Mouse (Mus musculus) midbrain, postnatal 0 days (tissue): ENCODE data around the gene Fmnl2. TPM values are rescaled to one million over a fixed set of nuclear protein-coding genes. Genes with fewer than 3 reads are reported as not detected.

ENCODE experiments used
- ATAC-seq: fragments of 200-750 bp; cut with Nextera tagmentation; 2 replicates; pipeline ENCODE4 v1.8.0; 2017; ENCODE audit warnings: moderate number of reproducible peaks, mild to moderate bottlenecking, moderate TSS enrichment, moderate library complexity; ENCODE audit not compliant: low FRiP score
- DNase-seq: peaks from one replicate; pipeline ENCODE4 v3.0.0-alpha.2; 2015; ENCODE audit warnings: low spot score
- H3K27ac ChIP-seq: fragments of 300-500 bp; sonication (generic); 2 replicates; pipeline ENCODE4 v1.5.1; 2014; ENCODE audit warnings: low read depth, mild to moderate bottlenecking, low read length, mixed read lengths
- H3K27me3 ChIP-seq: fragments of 300-500 bp; sonication (generic); 2 replicates; pipeline ENCODE4 v1.6.1; 2014; ENCODE audit warnings: low read length, control low read depth, mixed read lengths; ENCODE audit not compliant: insufficient read depth
- H3K36me3 ChIP-seq: fragments of 300-500 bp; sonication (generic); 2 replicates; pipeline ENCODE4 v1.6.1; 2014; ENCODE audit warnings: low read length, control low read depth, mixed read lengths; ENCODE audit not compliant: insufficient read depth
- H3K4me1 ChIP-seq: fragments of 300-500 bp; sonication (generic); 2 replicates; pipeline ENCODE4 v1.6.1; 2014; ENCODE audit warnings: mild to moderate bottlenecking, control low read depth, antibody characterized with exemption, low read length, mixed read lengths; ENCODE audit not compliant: insufficient read depth
- H3K4me2 ChIP-seq: fragments of 300-500 bp; sonication (generic); 2 replicates; pipeline ENCODE4 v1.6.1; 2014; ENCODE audit warnings: low read depth, mild to moderate bottlenecking, low read length, mixed read lengths; ENCODE audit not compliant: poor library complexity, severe bottlenecking
- H3K4me3 ChIP-seq: fragments of 300-500 bp; sonication (generic); 2 replicates; pipeline ENCODE4 v1.5.1; 2014; ENCODE audit warnings: low read depth, mild to moderate bottlenecking, low read length, moderate library complexity
- H3K9ac ChIP-seq: fragments of 300-500 bp; sonication (generic); replicated peaks from 2 replicates; pipeline ENCODE4 v1.6.1; 2014; ENCODE audit warnings: mild to moderate bottlenecking, low read length, moderate library complexity, mixed read lengths; ENCODE audit not compliant: poor library complexity, severe bottlenecking
- H3K9me3 ChIP-seq: fragments of 300-500 bp; sonication (generic); 2 replicates; pipeline ENCODE4 v1.6.1; 2016; ENCODE audit warnings: low read length, control low read depth
- CTCF ChIP-seq: IDR thresholded peaks from 2 replicates; pipeline ENCODE4 v1.5.1; 2016; ENCODE audit warnings: antibody characterized with exemption, mild to moderate bottlenecking
- WGBS: fragments of 180-500 bp; shearing (Covaris S2); extraction: QIAGEN DNeasy Blood & Tissue Kit; methylation state at CpG from one replicate; pipeline ENCODE4 v1.1.7; 2014; 5-methylcytosine and 5-hydroxymethylcytosine counted together
- polyA plus RNA-seq: library from polyadenylated mRNA; unstranded; fragments of >200 nt; fragmentation: Nextera tagmentation; extraction: Ambion mirVana; gene quantifications from 2 replicates; pipeline ENCODE4 v1.2.1, GENCODE M21; 2015
- total RNA-seq: library from RNA; depleted of rRNA; stranded (reverse); fragments of >200 nt; gene quantifications from 2 replicates; pipeline ENCODE4 v1.2.3, GENCODE M21; 2014; rRNA removed

Gene Fmnl2
- total and polyA plus RNA-seq, 2 experiments from 2014 or later, result 8.4 to 27.0 TPM

DNA sequence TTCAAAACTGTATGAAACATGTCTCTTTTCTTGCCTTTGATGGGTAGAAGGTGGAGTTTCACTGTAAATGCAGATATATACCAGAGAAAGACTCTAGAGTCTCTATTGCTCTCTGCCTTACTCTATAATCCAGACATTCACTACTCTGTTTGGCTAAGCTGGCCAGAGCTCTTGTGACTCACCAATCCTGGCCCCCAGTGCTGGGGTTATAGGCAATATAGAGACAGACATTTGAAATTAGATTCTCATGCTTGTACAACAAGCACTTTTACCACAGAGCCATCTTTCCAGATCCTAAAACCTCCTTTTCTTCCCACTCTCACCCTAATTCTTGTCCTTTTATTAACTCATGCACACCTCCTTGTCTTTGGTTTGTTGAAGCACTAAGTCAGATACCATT lies 316.3 kb downstream of the Fmnl2 start:
- H3K36me3 ChIP-seq, result 0 out of 2 replicates have a peak, but pooled peaks cover 6% of the 10 kb centered on the region
- no peak overlapping the region for H3K4me2 ChIP-seq
- DNase-seq, result no peak
- ATAC-seq, result no peak
- H3K27me3 ChIP-seq, result no peaks in the 10 kb centered on the region
- H3K9me3 ChIP-seq, result no peaks in the 10 kb centered on the region
- H3K9ac ChIP-seq, result no peak overlapping the region
- H3K27ac ChIP-seq, result no peak overlapping the region
- H3K4me1 ChIP-seq, result no peaks in the 10 kb centered on the region
- no peak for TF ChIP-seq CTCF
- H3K4me3 ChIP-seq, result no peak overlapping the region

DNA sequence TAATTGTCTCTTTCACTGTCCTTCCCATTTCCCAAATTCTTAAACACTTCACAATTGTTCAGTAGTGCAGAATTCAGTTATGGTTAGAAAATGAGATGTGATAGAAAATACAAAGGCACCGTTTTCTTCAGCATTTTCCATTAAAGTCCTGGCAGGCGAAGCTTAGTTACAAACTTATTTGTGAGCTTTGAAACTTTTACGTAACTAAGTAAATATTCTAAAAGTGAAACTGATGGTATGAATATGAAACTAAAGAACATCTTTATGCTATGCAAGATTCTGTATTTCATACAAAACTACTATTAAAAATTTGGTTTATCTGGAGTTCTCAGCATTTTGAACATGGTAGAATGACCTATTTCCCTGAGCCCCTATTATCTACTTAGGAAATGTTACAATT lies 321.3 kb downstream of the Fmnl2 start:
- DNase-seq, result no peak
- H3K4me2 ChIP-seq, result no peak overlapping the region

GRCm38 (mm10) chr2:53179876-53180275 lies 322.2 kb downstream of the Fmnl2 start:
- no peak for TF ChIP-seq CTCF
- Histone ChIP-seq H3K9ac (no peak overlapping the region), H3K27ac (no peak overlapping the region), H3K27me3 (no peaks in the 10 kb centered on the region), H3K4me1 (no peaks in the 10 kb centered on the region), H3K9me3 (no peaks in the 10 kb centered on the region), H3K4me3 (no peak overlapping the region), H3K36me3 (peaks cover 3% of the 10 kb centered on the region; the same call in 1 of the 2 replicates), H3K4me2 (no peak overlapping the region)
- DNase-seq (no peak), ATAC-seq (no peak)

More for the DNA sequence above, 321.3 kb downstream of the Fmnl2 start:
- ATAC-seq, result no peak
- TF ChIP-seq CTCF, result no peak
- Histone ChIP-seq H3K36me3 (0 out of 2 replicates have a peak, but pooled peaks cover 6% of the 10 kb centered on the region), H3K4me3 (no peak overlapping the region), H3K9me3 (no peaks in the 10 kb centered on the region), H3K9ac (no peak overlapping the region), H3K27me3 (no peaks in the 10 kb centered on the region), H3K27ac (no peak overlapping the region), H3K4me1 (no peaks in the 10 kb centered on the region)
- 71% methylated on average over 3 of the region's 3 CpGs for WGBS

Other genes with a start within 250 kb of the Fmnl2 start
- 12.5 and 15.7 TPM in 2 replicates for gene Cacnb4, start 181.0 kb upstream of the Fmnl2 start, total RNA-seq
- 13.3 and 14.0 TPM in 2 replicates for gene Cacnb4, start 181.0 kb upstream of the Fmnl2 start, polyA plus RNA-seq
- gene Stam2, start 115.6 kb upstream of the Fmnl2 start, total RNA-seq, result 27.5 and 38.1 TPM in 2 replicates
- gene Stam2, start 115.6 kb upstream of the Fmnl2 start, polyA plus RNA-seq, result 26.1 and 27.3 TPM in 2 replicates